Mouse (Mus musculus) heart, embryonic 16.5 days (tissue): ENCODE measurements around the gene Farp2. TPM values are rescaled to one million over a fixed set of nuclear protein-coding genes. Genes with fewer than 3 reads are reported as not detected.

Experiments used
- ATAC-seq: fragments of 200-750 bp; cut with Nextera tagmentation; replicated peaks from 2 replicates; pipeline ENCODE4 v1.8.0; 2017; ENCODE audit warnings: moderate number of reproducible peaks; ENCODE audit not compliant: insufficient read depth, low FRiP score; ENCODE audit errors: extremely low read depth
- H3K27ac ChIP-seq: fragments of 300-500 bp; sonication (generic); 2 replicates; pipeline ENCODE4 v1.5.1; 2014; ENCODE audit warnings: mild to moderate bottlenecking, low read length, control low read depth, moderate library complexity
- H3K27me3 ChIP-seq: fragments of 300-500 bp; sonication (generic); 2 replicates; pipeline ENCODE4 v1.6.1; 2014; ENCODE audit warnings: low read length, mixed read lengths; ENCODE audit not compliant: control insufficient read depth, insufficient read depth
- H3K36me3 ChIP-seq: fragments of 300-500 bp; sonication (generic); 2 replicates; pipeline ENCODE4 v1.6.1; 2014; ENCODE audit not compliant: control insufficient read depth, insufficient read depth
- H3K4me1 ChIP-seq: fragments of 300-500 bp; sonication (generic); 2 replicates; pipeline ENCODE4 v1.6.1; 2014; ENCODE audit warnings: low read length, mixed read lengths; ENCODE audit not compliant: control insufficient read depth, insufficient read depth
- H3K4me2 ChIP-seq: fragments of 300-500 bp; sonication (generic); 2 replicates; pipeline ENCODE4 v1.6.1; 2014; ENCODE audit warnings: low read depth, mild to moderate bottlenecking, control low read depth, low read length
- H3K4me3 ChIP-seq: fragments of 300-500 bp; sonication (generic); 2 replicates; pipeline ENCODE4 v1.5.1; 2014; ENCODE audit warnings: mild to moderate bottlenecking, control low read depth, low read length
- H3K9ac ChIP-seq: fragments of 300-500 bp; sonication (generic); 2 replicates; pipeline ENCODE4 v1.6.1; 2014; ENCODE audit warnings: low read length, control low read depth
- H3K9me3 ChIP-seq: fragments of 300-500 bp; sonication (generic); replicated peaks from 2 replicates; pipeline ENCODE4 v1.6.1; 2016; ENCODE audit warnings: low read length; ENCODE audit not compliant: control insufficient read depth
- WGBS: fragments of 180-500 bp; shearing (Covaris S2); extraction: QIAGEN DNeasy Blood & Tissue Kit; methylation state at CpG from one replicate; pipeline ENCODE4 v1.1.7; 2014; 5-methylcytosine and 5-hydroxymethylcytosine counted together
- polyA plus RNA-seq: library from polyadenylated mRNA; unstranded; fragments of >200 nt; fragmentation: Nextera tagmentation; extraction: Ambion mirVana; gene quantifications from 2 replicates; pipeline ENCODE4 v1.2.1, GENCODE M21; 2015

Gene Farp2
- polyA plus RNA-seq, 1 experiment from 2014 or later, result 3.8 TPM

DNA sequence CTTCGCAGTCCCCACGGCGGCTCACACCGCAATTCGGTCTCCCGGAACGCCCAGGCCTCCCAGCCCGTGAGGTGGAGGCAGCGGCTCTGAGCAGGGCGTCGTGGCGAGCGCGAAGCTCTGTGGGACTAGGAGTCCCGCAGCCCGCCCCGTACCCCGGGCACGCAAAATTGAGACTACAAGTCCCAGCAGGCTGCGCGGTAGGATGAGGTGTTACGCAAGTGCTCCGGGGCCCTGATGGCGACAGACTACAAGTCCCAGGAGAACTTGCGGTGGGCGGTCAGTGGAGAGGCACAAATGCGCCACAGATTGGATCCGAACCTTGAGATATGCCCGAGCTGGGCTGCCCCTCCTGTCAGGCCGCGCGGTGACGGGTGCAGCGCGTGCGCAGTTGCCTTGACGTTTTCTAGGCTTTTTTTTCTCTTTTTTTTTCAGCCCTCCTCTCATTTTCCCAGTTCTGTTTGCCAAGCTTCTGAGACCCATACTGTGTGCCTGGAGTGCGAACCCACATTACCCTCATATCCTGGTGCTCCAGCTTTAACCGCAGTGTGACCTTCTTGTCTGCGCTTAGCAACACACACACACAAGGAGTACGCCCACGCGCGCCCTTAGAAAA lies 123.8 kb downstream of the Farp2 start:
- H3K4me3 ChIP-seq, result peak overlapping the region; percentile 93
- peak overlapping the region; percentile 97 for H3K9ac ChIP-seq
- H3K9me3 ChIP-seq, result no peaks in the 10 kb centered on the region
- H3K4me2 ChIP-seq, result peak overlapping the region; percentile 91
- H3K27ac ChIP-seq, result peak overlapping the region; percentile 93
- H3K36me3 ChIP-seq, result 0 out of 2 replicates have a peak, but pooled peaks cover 5% of the 10 kb centered on the region
- peaks cover 22% of the 10 kb centered on the region for H3K4me1 ChIP-seq
- under 1% methylated on average over 44 of the region's 44 CpGs for WGBS
- peak; percentile 98 for ATAC-seq
- no peaks in the 10 kb centered on the region for H3K27me3 ChIP-seq

DNA sequence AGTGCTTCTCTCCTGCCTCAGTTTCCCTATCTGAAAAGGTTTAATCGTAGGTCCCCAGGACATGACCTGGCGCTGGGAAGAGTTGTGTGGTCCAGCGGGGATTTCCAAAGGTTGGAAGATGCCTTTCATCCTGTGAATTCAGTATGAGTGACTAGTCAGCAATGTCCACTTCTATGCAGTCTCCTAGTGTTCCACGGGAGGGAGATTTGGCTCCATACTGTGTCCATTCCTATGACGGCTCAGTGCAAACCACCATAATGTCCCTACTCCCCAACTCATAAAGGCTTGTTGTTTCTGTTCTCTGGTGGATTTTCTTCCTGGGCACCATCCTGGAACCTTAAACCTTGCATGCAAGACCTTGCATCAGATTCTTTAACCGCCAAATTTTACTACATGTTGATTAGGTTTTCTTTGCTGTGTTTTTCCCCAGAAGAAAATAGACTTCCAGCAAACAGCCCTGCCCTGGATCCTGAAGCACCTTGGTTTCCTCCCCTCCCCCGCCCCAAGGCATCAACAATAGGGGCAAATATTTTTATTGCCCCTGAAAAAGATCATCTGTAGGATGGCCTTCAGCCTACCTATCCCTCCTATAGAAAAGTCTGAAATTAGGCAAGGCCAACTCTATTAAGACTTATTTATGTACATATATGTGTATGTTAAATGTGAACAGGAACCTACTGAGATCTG lies 124.5 kb downstream of the Farp2 start:
- Histone ChIP-seq H3K9me3 (no peaks in the 10 kb centered on the region), H3K4me3 (peak overlapping the region; percentile 93), H3K9ac (peak overlapping the region; percentile 81), H3K27ac (peak overlapping the region; percentile 84), H3K36me3 (0 out of 2 replicates have a peak, but pooled peaks cover 4% of the 10 kb centered on the region), H3K4me2 (peak overlapping the region; percentile 91), H3K4me1 (peaks cover 22% of the 10 kb centered on the region), H3K27me3 (no peaks in the 10 kb centered on the region)
- WGBS, result 30% methylated on average over 7 of the region's 7 CpGs
- ATAC-seq, result peak; percentile 12

DNA sequence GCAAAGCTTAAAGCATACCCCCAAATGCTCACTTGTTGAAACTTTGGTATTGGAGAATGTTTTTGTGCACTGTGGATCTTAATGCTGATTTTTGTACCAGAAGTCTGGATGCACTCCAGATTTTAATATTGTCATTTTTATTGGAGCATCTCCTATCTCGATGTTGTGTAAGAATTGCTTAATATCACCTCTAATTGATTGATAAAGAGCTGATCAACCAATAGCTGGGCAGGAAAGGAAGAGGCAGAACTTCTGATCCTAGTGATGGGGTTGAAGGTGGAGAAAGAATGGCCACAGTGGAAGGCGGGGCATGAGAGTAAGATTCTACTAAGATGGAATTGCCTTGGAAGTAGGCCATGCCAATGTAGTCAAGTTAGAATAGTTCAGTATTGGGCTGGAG lies 130.1 kb downstream of the Farp2 start:
- Histone ChIP-seq H3K27ac (no peak overlapping the region), H3K4me3 (no peak overlapping the region), H3K9me3 (no peaks in the 10 kb centered on the region), H3K9ac (no peak overlapping the region), H3K27me3 (no peaks in the 10 kb centered on the region), H3K4me1 (no peaks in the 10 kb centered on the region), H3K36me3 (no peaks in the 10 kb centered on the region), H3K4me2 (no peak overlapping the region)
- no peak for ATAC-seq
- 88% methylated on average over 2 of the region's 2 CpGs for WGBS

DNA sequence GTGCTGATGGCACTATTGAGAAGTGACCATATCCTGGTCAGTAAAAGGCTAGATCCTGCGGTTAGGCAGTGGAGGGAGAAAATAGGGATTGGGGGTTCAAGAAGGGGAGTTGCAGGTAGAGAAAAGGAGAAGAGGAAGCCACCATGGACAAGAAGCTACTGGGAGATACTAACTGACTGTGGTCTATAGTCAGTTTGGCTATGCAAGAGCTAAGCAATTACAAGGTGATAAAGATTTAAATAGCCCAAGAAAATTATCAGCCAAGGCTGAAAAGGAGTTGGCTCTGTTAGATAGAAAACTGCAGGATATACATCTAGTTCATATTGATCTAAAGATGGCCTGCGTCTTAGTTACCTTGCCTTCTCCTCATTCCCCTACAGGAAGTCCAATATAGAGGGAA lies 130.8 kb downstream of the Farp2 start:
- Histone ChIP-seq H3K4me3 (no peak overlapping the region), H3K4me2 (no peak overlapping the region), H3K36me3 (no peaks in the 10 kb centered on the region), H3K9ac (no peak overlapping the region), H3K27ac (no peak overlapping the region), H3K9me3 (no peaks in the 10 kb centered on the region), H3K4me1 (no peaks in the 10 kb centered on the region), H3K27me3 (no peaks in the 10 kb centered on the region)
- WGBS, result 87% methylated on average over 2 of the region's 2 CpGs
- no peak for ATAC-seq

DNA sequence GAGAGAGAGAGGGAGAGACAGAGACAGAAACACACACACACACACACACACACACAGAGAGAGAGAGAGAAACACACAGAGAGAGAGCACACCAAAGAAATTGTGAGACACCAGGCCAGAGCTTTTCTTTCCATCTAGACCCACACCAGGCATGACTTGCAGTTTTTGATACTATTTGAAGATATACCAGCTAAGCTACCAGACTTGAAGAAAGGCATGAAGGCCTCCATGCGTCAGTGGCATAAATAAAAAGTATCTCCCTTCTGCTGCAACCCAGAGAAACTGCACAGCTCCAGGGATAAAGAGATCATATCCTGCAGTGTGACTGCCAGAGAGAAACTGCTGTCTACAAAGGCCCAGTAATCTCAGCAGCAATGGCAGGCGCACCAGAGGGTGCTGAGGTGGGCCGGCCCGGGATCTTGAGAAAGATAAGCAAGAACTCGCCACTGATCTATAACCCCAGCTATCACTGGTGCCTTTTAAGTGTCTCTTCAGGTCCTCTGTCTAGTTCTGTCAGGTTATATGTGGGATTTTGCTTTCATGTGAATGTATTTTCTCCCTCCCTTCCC lies 137.8 kb downstream of the Farp2 start:
- H3K9me3 ChIP-seq, result no peaks in the 10 kb centered on the region
- H3K27me3 ChIP-seq, result no peaks in the 10 kb centered on the region
- H3K4me2 ChIP-seq, result no peak overlapping the region
- 51% methylated on average over 5 of the region's 5 CpGs for WGBS
- no peak overlapping the region for H3K9ac ChIP-seq
- no peaks in the 10 kb centered on the region for H3K36me3 ChIP-seq
- H3K27ac ChIP-seq, result no peak overlapping the region
- ATAC-seq, result no peak
- no peaks in the 10 kb centered on the region for H3K4me1 ChIP-seq
- no peak overlapping the region for H3K4me3 ChIP-seq

DNA sequence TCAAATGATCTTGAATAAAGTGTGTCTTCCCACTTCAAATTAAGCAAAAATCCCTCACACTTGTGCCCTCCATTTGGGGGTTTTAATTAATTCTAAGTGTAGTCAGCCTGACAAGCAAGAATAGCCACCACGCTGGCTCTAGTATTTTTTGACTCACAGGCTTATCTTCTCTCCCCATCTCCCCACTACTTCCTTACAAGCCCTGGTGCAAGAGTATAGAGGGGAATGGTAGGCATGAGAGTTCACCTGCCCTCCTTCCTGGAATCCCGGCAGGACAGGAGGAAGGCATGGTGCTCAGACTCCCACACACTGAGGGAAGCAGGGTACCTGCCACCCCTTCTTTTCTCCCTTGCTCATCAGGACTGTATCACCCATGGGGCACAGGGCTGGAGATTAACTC lies 142.4 kb downstream of the Farp2 start:
- no peak overlapping the region for H3K4me3 ChIP-seq
- H3K27ac ChIP-seq, result no peak overlapping the region
- H3K9me3 ChIP-seq, result no peaks in the 10 kb centered on the region
- no peak overlapping the region for H3K4me2 ChIP-seq
- H3K4me1 ChIP-seq, result no peaks in the 10 kb centered on the region
- no peaks in the 10 kb centered on the region for H3K36me3 ChIP-seq
- 31% methylated on average over 2 of the region's 2 CpGs for WGBS
- no peak overlapping the region for H3K9ac ChIP-seq
- H3K27me3 ChIP-seq, result no peaks in the 10 kb centered on the region
- ATAC-seq, result no peak

DNA sequence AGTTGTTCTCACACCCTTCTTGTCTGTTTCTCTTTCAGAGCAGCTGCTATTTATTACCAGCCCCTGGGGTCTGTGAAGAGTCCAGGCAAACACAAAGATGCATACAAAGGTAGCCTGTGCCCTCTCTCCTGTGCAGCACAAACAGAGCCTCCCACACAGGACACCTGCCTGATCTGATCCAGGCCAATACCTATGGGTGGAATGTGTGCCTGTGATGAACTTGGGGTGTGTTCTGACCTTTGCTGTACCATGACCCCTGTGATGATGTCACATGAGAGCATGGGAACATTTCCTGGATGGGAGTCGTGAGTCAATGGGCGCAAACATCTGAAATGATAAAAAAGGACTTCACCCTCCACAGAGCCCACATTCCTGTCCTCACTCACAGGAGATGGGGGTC lies 142.9 kb downstream of the Farp2 start:
- no peaks in the 10 kb centered on the region for H3K9me3 ChIP-seq
- WGBS, result 48% methylated on average over 2 of the region's 2 CpGs

DNA sequence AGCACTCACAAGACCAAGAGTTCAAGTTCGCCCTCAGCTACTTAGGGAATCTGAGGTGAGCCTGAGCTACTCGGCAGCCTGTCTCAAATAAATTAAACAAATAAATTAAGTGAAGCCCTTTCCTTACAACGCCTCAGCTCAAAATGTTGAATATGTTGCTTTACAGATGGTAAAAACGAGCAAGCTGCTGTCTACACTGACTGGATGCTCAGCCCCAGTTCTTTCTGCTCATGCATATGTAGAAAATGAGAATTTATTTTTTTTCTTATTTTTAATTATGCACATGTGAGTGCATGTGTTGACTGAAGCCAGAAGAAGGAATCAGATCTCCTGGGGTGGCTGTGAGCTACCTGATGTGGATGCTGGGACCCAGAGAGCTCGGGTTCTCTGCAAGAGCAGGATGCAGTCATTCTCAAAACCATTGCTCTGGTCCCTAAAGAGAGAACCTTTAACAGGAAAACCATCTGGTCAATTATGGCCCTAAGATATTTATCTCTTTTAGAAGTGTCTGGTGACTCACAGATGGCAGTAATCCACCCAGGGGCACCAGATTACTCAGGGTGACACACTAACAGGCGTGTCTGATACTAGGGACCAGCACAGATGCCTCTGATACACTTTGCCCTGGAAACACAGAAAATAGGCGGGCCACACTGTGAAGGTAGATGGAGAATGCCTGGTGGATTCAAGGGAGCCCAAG lies 144.6 kb downstream of the Farp2 start:
- no peak overlapping the region for H3K4me3 ChIP-seq
- no peaks in the 10 kb centered on the region for H3K27me3 ChIP-seq
- H3K27ac ChIP-seq, result no peak overlapping the region
- no peak for ATAC-seq
- 65% methylated on average over 7 of the region's 7 CpGs for WGBS
- no peaks in the 10 kb centered on the region for H3K36me3 ChIP-seq
- no peak overlapping the region for H3K9ac ChIP-seq
- no peak overlapping the region for H3K4me2 ChIP-seq
- H3K4me1 ChIP-seq, result no peaks in the 10 kb centered on the region
- H3K9me3 ChIP-seq, result 0 out of 2 replicates have a peak, but pooled peaks cover 8% of the 10 kb centered on the region

More for the DNA sequence above, 142.9 kb downstream of the Farp2 start:
- H3K9ac ChIP-seq, result no peak overlapping the region
- H3K27me3 ChIP-seq, result no peaks in the 10 kb centered on the region
- no peak overlapping the region for H3K4me2 ChIP-seq
- no peak for ATAC-seq
- no peaks in the 10 kb centered on the region for H3K36me3 ChIP-seq
- H3K27ac ChIP-seq, result no peak overlapping the region
- H3K4me1 ChIP-seq, result no peaks in the 10 kb centered on the region
- H3K4me3 ChIP-seq, result no peak overlapping the region

DNA sequence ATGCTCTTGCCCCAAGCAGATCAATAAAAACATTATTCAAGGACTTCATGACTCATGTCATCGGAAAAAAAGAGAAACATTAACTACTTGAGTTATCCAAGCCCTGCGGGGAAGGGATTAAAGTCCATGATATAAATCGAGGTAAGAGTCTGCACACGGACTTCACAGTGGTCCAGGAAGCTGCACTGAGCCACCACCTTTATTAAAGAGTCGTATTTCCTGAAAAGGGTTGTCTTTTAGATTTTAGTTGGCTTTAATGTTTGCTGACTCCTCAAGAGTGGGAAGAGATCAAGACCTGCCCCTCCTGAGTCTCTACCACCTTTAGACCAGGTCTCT lies 145.1 kb downstream of the Farp2 start:
- 76% methylated on average over 5 of the region's 5 CpGs for WGBS
- H3K4me2 ChIP-seq, result no peak overlapping the region
- no peak overlapping the region for H3K9ac ChIP-seq
- no peak overlapping the region for H3K27ac ChIP-seq
- no peak for ATAC-seq
- H3K36me3 ChIP-seq, result no peaks in the 10 kb centered on the region
- no peak overlapping the region for H3K4me3 ChIP-seq
- peaks cover 12% of the 10 kb centered on the region; the same call in 1 of the 2 replicates for H3K9me3 ChIP-seq
- no peaks in the 10 kb centered on the region for H3K4me1 ChIP-seq
- H3K27me3 ChIP-seq, result no peaks in the 10 kb centered on the region
